Mouse (Mus musculus): ENCODE data around the gene Ccdc153. TPM values are rescaled to one million over a fixed set of nuclear protein-coding genes. Genes with fewer than 3 reads are reported as not detected.
A peak's percentile ranks its signal among the peaks of the same experiment; 100 is the strongest.

The Ccdc153 gene
- total RNA-seq, 2 experiments from 2014 or later = 1.3 to 2.7 TPM

GRCm38 (mm10) chr9:44237128-44237527 lies 3.3 kb upstream of the Ccdc153 start:
- no peak for DNase-seq (ENCODE audit: low spot score in 2 of 2)
- intact Hi-C loops (cut with DNase I) = loop anchor here (10.0 kb wide), 4 partner anchors 52 to 252 kb away; partner anchors contain the start of gene H2afx

- intact Hi-C loops (cut with DNase I) = loop anchor here (1.0 to 10.0 kb wide), 5 partner anchors 30 to 254 kb away; partner anchors contain the start of genes H2afx and Nlrx1
- no peak for DNase-seq (ENCODE audit: low spot score in 2 of 2)
Measured at GRCm38 (mm10) chr9:44238501-44239190, 1.8 kb upstream of the Ccdc153 start.

- intact Hi-C loops (cut with DNase I) = loop anchor here (10.0 kb wide), 4 partner anchors 55 to 255 kb away; partner anchors contain the start of gene H2afx
- peak in 1 of 2 experiments; percentile 40 for DNase-seq (ENCODE audit: low spot score in 2 of 2)
Measured at GRCm38 (mm10) chr9:44239447-44239846, 1.0 kb upstream of the Ccdc153 start.

GRCm38 (mm10) chr9:44240911-44241310 lies 435 bp downstream of the Ccdc153 start:
- intact Hi-C loops (cut with DNase I) = no loop called here
- no peak for DNase-seq (ENCODE audit: low spot score in 2 of 2)

GRCm38 (mm10) chr9:44241418-44241817 lies 942 bp downstream of the Ccdc153 start:
- intact Hi-C loops (cut with DNase I) = no loop called here
- no peak for DNase-seq (ENCODE audit: low spot score in 2 of 2)

GRCm38 (mm10) chr9:44243621-44244020 lies 3.1 kb downstream of the Ccdc153 start:
- DNase-seq (ENCODE audit: low spot score in 2 of 2) = no peak
- intact Hi-C loops (cut with DNase I) = no loop called here

GRCm38 (mm10) chr9:44247907-44248306 lies 7.4 kb downstream of the Ccdc153 start:
- intact Hi-C loops (cut with DNase I) = no loop called here

GRCm38 (mm10) chr9:44249181-44250146 lies 9.0 kb downstream of the Ccdc153 start:
- intact Hi-C loops (cut with DNase I) = no loop called here
- DNase-seq (ENCODE audit: low spot score in 2 of 2) = peak in 1 of 2 experiments; percentile 46

More at GRCm38 (mm10) chr9:44247907-44248306, 7.4 kb downstream of the Ccdc153 start:
- DNase-seq (ENCODE audit: low spot score in 2 of 2) = no peak

- no peak for DNase-seq (ENCODE audit: low spot score in 2 of 2)
- intact Hi-C loops (cut with DNase I) = no loop called here
Measured at GRCm38 (mm10) chr9:44250445-44250844, 10.0 kb downstream of the Ccdc153 start.

- intact Hi-C loops (cut with DNase I) = no loop called here
- DNase-seq (ENCODE audit: low spot score in 2 of 2) = no peak
Measured at GRCm38 (mm10) chr9:44251314-44251713, 10.8 kb downstream of the Ccdc153 start, which contains the start of gene Pdzd3. Gene Pdzd3 (minus strand): TSS chr9:44251471.

GRCm38 (mm10) chr9:44253441-44253840 lies 13.0 kb downstream of the Ccdc153 start:
- intact Hi-C loops (cut with DNase I) = no loop called here
- DNase-seq (ENCODE audit: low spot score in 2 of 2) = no peak

GRCm38 (mm10) chr9:44254508-44255135 lies 14.1 kb downstream of the Ccdc153 start:
- DNase-seq (ENCODE audit: low spot score in 2 of 2) = no peak
- intact Hi-C loops (cut with DNase I) = no loop called here

GRCm38 (mm10) chr9:44255136-44255521 lies 14.7 kb downstream of the Ccdc153 start:
- no peak for DNase-seq (ENCODE audit: low spot score in 2 of 2)
- intact Hi-C loops (cut with DNase I) = no loop called here

GRCm38 (mm10) chr9:44256213-44256612 lies 15.7 kb downstream of the Ccdc153 start:
- no peak for DNase-seq (ENCODE audit: low spot score in 2 of 2)
- intact Hi-C loops (cut with DNase I) = no loop called here

GRCm38 (mm10) chr9:44259014-44259413 lies 18.5 kb downstream of the Ccdc153 start:
- intact Hi-C loops (cut with DNase I) = no loop called here
- no peak for DNase-seq (ENCODE audit: low spot score in 2 of 2)

- DNase-seq (ENCODE audit: low spot score in 2 of 2) = no peak
- intact Hi-C loops (cut with DNase I) = no loop called here
Measured at GRCm38 (mm10) chr9:44261388-44261787, 20.9 kb downstream of the Ccdc153 start.

GRCm38 (mm10) chr9:44266478-44267226 lies 26.2 kb downstream of the Ccdc153 start:
- DNase-seq (ENCODE audit: low spot score in 2 of 2) = peak; percentile 49 to 54
- intact Hi-C loops (cut with DNase I) = no loop called here

GRCm38 (mm10) chr9:44267319-44268026 lies 27.0 kb downstream of the Ccdc153 start:
- no peak for DNase-seq (ENCODE audit: low spot score in 2 of 2)
- intact Hi-C loops (cut with DNase I) = loop anchor here (1.0 kb wide), 1 partner anchor 29 kb away; no protein-coding TSS in a partner anchor

Measured in left cerebral cortex, postnatal 36 days (tissue).